15 mouse cellular contexts compared by ENCODE assay signal in the genomic region with DNA sequence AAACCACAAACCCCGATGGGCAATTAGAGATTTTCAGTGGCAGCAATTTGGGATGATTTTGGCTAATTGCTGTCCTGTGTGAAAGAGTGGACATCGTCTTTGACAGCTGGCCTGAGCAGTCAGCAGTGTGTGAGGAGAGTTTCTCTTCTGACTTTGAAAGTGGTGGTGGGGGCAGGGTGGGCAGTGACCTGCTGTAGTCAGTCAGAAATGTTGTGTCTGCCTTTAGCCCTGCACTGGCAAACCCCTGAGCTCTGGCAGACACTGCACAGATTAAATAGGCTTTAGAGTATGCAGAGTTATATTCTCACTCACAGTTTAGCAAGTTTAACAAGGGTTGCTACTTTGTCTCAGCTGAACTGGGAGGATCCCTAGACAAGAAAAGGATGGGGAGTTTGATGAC.
A peak's percentile ranks its signal among the peaks of the same experiment; 100 is the strongest.
DNase-seq lines count a peak whose midpoint lies in the region; ATAC-seq and TF ChIP-seq lines count a peak whose summit lies in the region.
"Had no signal": no experiment of that assay in that cellular context is flagged by ENCODE, and none has a peak within 500 bp of the region (broad histone marks: within the 10 kb centered on the region; RNA-seq: fewer than 3 reads in every experiment).

No protein-coding gene starts in this region.

- no peaks in the 10 kb centered on the region for H3K36me3 ChIP-seq in C2C12 (ENCODE audit: control insufficient read depth, insufficient read depth)
- no peaks in the 10 kb centered on the region for H3K36me3 ChIP-seq in embryonic facial prominence, embryonic 10.5 days (replicated peaks)
- H3K36me3 ChIP-seq in myocyte (ENCODE audit: control insufficient read depth, insufficient read depth), result no peaks in the 10 kb centered on the region
- H3K36me3 ChIP-seq in intestine, postnatal 0 days (ENCODE audit: control insufficient read depth, insufficient read depth), result no peaks in the 10 kb centered on the region
- H3K36me3 ChIP-seq: forebrain, embryonic 12.5 days; liver, embryonic 13.5 days had no signal

- H3K9ac ChIP-seq in intestine, postnatal 0 days (ENCODE audit: low read depth, low read length), result no peak overlapping the region
- H3K9ac ChIP-seq: forebrain, embryonic 12.5 days had no signal

- TF ChIP-seq CTCF in C2C12 (IDR thresholded peaks at IDR 0.05; ENCODE audit: control insufficient read depth, insufficient read depth, insufficient read length), result no peak
- TF ChIP-seq CTCF in intestine, postnatal 0 days (IDR thresholded peaks at IDR 0.05; ENCODE audit: low read depth), result no peak

- H3K27ac ChIP-seq in embryonic facial prominence, embryonic 10.5 days (replicated peaks), result no peak overlapping the region
- no peak overlapping the region for H3K27ac ChIP-seq in intestine, postnatal 0 days (ENCODE audit: low read depth, low read length)
- H3K27ac ChIP-seq: forebrain, embryonic 12.5 days had no signal

- no peaks in the 10 kb centered on the region for H3K9me3 ChIP-seq in embryonic facial prominence, embryonic 10.5 days
- no peaks in the 10 kb centered on the region for H3K9me3 ChIP-seq in intestine, postnatal 0 days (ENCODE audit: control insufficient read depth)
- H3K9me3 ChIP-seq: forebrain, embryonic 12.5 days; liver, embryonic 13.5 days had no signal

- H3K4me1 ChIP-seq in embryonic facial prominence, embryonic 10.5 days, result peaks cover 22% of the 10 kb centered on the region
- 0 out of 2 replicates have a peak, but pooled peaks cover under 1% of the 10 kb centered on the region for H3K4me1 ChIP-seq in intestine, postnatal 0 days (replicated peaks; ENCODE audit: control insufficient read depth, insufficient read depth, low read length)

- H3K27me3 ChIP-seq in C2C12 (ENCODE audit: control insufficient read depth, insufficient read depth, insufficient read length) (no peaks in the 10 kb centered on the region), myocyte (ENCODE audit: control insufficient read depth, insufficient read depth, insufficient read length) (no peaks in the 10 kb centered on the region)
- no peaks in the 10 kb centered on the region for H3K27me3 ChIP-seq in embryonic facial prominence, embryonic 10.5 days (replicated peaks; ENCODE audit: low read depth, poor library complexity, severe bottlenecking)
- no peaks in the 10 kb centered on the region for H3K27me3 ChIP-seq in intestine, postnatal 0 days (replicated peaks; ENCODE audit: control insufficient read depth, insufficient read depth, low read length)
- H3K27me3 ChIP-seq: forebrain, embryonic 12.5 days; liver, embryonic 13.5 days had no signal

- DNase-seq in kidney, postnatal 10 days, result peak; percentile 9
- no peak for DNase-seq in kidney, postnatal 25 days
- peak; percentile 12 for DNase-seq in embryonic facial prominence, embryonic 10.5 days (ENCODE audit: low spot score)
- DNase-seq in thymus, postnatal 10 days (ENCODE audit: low spot score in 2 of 2), result no peak
- no peak for DNase-seq in kidney, postnatal 36 days
- DNase-seq: cerebellum, adult 8-10 months; kidney, adult 8-10 months; left cerebral cortex, postnatal 4 days; liver, embryonic 13.5 days; midbrain, embryonic 14.5 days; thymus, postnatal 25 days had no signal

- no peaks in the 10 kb centered on the region for H3K79me3 ChIP-seq in C2C12 (ENCODE audit: low read depth)

- no peak for ATAC-seq in intestine, postnatal 0 days

- H3K4me3 ChIP-seq in C2C12 (ENCODE audit: insufficient read depth, poor library complexity, severe bottlenecking) (no peak overlapping the region), myocyte (no peak overlapping the region)
- no peak overlapping the region for H3K4me3 ChIP-seq in embryonic facial prominence, embryonic 10.5 days
- H3K4me3 ChIP-seq in intestine, postnatal 0 days (ENCODE audit: low read depth, low read length), result no peak overlapping the region
- H3K4me3 ChIP-seq: forebrain, embryonic 12.5 days had no signal

- H3K79me2 ChIP-seq in C2C12 (ENCODE audit: control insufficient read depth, insufficient read depth), result no peaks in the 10 kb centered on the region
- H3K79me2 ChIP-seq in myocyte (ENCODE audit: control insufficient read depth, insufficient read depth), result no peaks in the 10 kb centered on the region

- H3ac ChIP-seq in C2C12 (ENCODE audit: control insufficient read depth, insufficient read length, low read depth) (peak overlapping the region; percentile 22), myocyte (ENCODE audit: control insufficient read depth, insufficient read length) (no peak overlapping the region)

- WGBS in embryonic facial prominence, embryonic 10.5 days, result 45% methylated on average over 2 of the region's 2 CpGs
- 67% methylated on average over 2 of the region's 2 CpGs for WGBS in intestine, postnatal 0 days

- no peak for TF ChIP-seq POLR2A in myocyte (IDR thresholded peaks at IDR 0.05; ENCODE audit: insufficient read length, low read depth)

- H3K4me2 ChIP-seq in myocyte (ENCODE audit: low read depth), result peak overlapping the region; percentile 75
- no peak overlapping the region for H3K4me2 ChIP-seq in intestine, postnatal 0 days (replicated peaks; ENCODE audit: low read depth)
- H3K4me2 ChIP-seq: forebrain, embryonic 12.5 days had no signal

TF ChIP-seq in C2C12, 6 proteins besides CTCF, POLR2A, EP300 and RAD21:
- TF ChIP-seq MYOD1 (IDR thresholded peaks at IDR 0.05; ENCODE audit: control insufficient read depth, insufficient read length, low read depth) (peak; percentile 78), USF1 (IDR thresholded peaks at IDR 0.05; ENCODE audit: low read depth) (no peak)

TF ChIP-seq in myocyte, 11 proteins besides CTCF, POLR2A, EP300 and RAD21:
- TF ChIP-seq USF1 (IDR thresholded peaks at IDR 0.05; ENCODE audit: low read depth), result no peak
- peak in 1 of 3 experiments; percentile 48 for TF ChIP-seq MYOD1 (IDR thresholded peaks at IDR 0.05; ENCODE audit: control insufficient read depth in 1 of 3, insufficient read length in 2 of 3, low read depth in 2 of 3)
- TF ChIP-seq TCF3 (IDR thresholded peaks at IDR 0.05; ENCODE audit: insufficient read length, low read depth), result no peak
- TF ChIP-seq SRF (IDR thresholded peaks at IDR 0.05; ENCODE audit: control insufficient read depth, insufficient read length, low read depth), result no peak

Comparison
In these comparisons a context has a peak if more than half of its experiments do, and no peak if none do; other contexts are left out.
1. DNase-seq: peak in kidney, postnatal 10 days (single experiment) and embryonic facial prominence, embryonic 10.5 days (single experiment); none in kidney, postnatal 25 days (0 of 2), thymus, postnatal 10 days (0 of 2) and kidney, postnatal 36 days (0 of 2).